Mouse (Mus musculus): ENCODE results near the gene Eif2ak4. TPM values are rescaled to one million over a fixed set of nuclear protein-coding genes. Genes with fewer than 3 reads are reported as not detected.

Eif2ak4 gene
- polyA plus RNA-seq, 1 experiment: 11.9 TPM

DNA sequence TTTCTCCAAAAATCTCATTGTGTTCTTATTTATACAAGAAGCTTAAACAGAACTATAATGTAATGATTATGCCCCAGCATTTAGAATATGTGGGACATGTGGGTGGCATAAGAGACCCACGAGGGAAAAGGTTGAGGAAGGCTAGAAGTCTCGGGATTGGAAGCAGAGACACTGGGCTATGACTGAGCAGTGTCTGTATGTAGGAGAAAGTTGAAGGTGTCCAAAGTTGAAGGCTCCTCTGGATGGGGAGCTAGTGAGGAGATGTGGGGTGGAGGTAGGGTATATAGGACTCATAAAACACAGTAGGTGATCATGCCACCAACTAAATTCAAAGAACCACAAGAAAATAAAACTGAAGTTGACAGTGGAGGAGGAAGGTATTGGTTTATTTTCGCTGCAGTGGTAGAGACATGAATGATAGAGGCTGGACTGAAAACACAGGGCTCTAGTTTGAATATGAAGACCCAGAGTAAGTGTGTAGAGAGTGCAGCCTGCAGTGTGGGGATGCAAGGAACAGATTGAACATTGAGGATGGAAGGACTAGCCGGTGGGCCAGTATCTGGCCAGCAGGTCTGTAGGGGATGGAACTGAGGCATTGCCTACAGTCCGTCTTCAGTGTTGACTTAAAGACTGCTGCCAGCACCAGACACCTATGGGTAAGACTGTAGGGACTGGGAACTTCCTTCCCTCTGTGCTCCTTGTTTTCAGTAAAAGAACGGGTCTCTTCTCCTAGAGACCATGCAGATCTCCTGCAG lies 27.4 kb downstream of the Eif2ak4 start:
- Histone ChIP-seq H3K27ac (ENCODE audit: insufficient read depth, low read length) (no peak overlapping the region), H3K4me1 (ENCODE audit: control insufficient read depth, insufficient read depth, insufficient read length) (no peaks in the 10 kb centered on the region), H3K27me3 (ENCODE audit: control insufficient read depth, insufficient read depth, low read length) (no peaks in the 10 kb centered on the region), H3K4me3 (ENCODE audit: extremely low read depth, insufficient read depth, insufficient read length) (no peak overlapping the region), H3K36me3 (ENCODE audit: control insufficient read depth, insufficient read depth, low read length) (peaks cover 33% of the 10 kb centered on the region)
- 92% methylated on average over 6 of the region's 6 CpGs for WGBS
- no peak for TF ChIP-seq CTCF (IDR thresholded peaks at IDR 0.05; ENCODE audit: extremely low read depth, insufficient read depth, insufficient read length, insufficient replicate concordance)
- no peak for TF ChIP-seq POLR2A (IDR thresholded peaks at IDR 0.05; ENCODE audit: low read depth, low read length)
- DNase-seq (ENCODE audit: low read depth in 1 of 2, low spot score in 2 of 2): no peak

GRCm38 (mm10) chr2:118418076-118418475 lies 29.7 kb downstream of the Eif2ak4 start:
- 91% methylated on average over 4 of the region's 4 CpGs for WGBS
- H3K4me3 ChIP-seq (ENCODE audit: extremely low read depth, insufficient read depth, insufficient read length): no peak overlapping the region
- no peaks in the 10 kb centered on the region for H3K27me3 ChIP-seq (ENCODE audit: control insufficient read depth, insufficient read depth, low read length)
- DNase-seq (ENCODE audit: low read depth in 1 of 2, low spot score in 2 of 2): no peak
- H3K36me3 ChIP-seq (ENCODE audit: control insufficient read depth, insufficient read depth, low read length): peaks cover 32% of the 10 kb centered on the region
- no peaks in the 10 kb centered on the region for H3K4me1 ChIP-seq (ENCODE audit: control insufficient read depth, insufficient read depth, insufficient read length)
- no peak overlapping the region for H3K27ac ChIP-seq (ENCODE audit: insufficient read depth, low read length)
- no peak for TF ChIP-seq POLR2A (IDR thresholded peaks at IDR 0.05; ENCODE audit: low read depth, low read length)
- no peak for TF ChIP-seq CTCF (IDR thresholded peaks at IDR 0.05; ENCODE audit: extremely low read depth, insufficient read depth, insufficient read length, insufficient replicate concordance)

DNA sequence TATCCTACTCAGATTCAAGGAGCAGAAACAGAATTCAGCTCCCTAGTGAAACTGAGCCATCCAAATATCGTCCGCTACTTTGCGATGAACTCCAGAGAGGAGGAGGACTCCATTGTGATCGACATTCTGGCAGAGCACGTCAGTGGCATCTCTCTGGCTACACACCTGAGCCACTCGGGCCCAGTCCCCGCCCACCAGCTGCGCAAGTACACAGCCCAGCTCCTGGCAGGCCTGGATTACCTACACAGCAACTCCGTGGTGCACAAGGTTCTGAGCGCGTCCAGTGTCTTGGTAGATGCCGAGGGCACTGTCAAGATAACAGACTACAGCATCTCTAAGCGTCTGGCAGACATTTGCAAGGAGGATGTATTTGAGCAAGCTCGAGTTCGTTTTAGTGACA lies 33.5 kb downstream of the Eif2ak4 start:
- WGBS: 94% methylated on average over 15 of the region's 15 CpGs
- DNase-seq (ENCODE audit: low read depth in 1 of 2, low spot score in 2 of 2): no peak
- no peak overlapping the region for H3K4me3 ChIP-seq (ENCODE audit: extremely low read depth, insufficient read depth, insufficient read length)
- peaks cover 28% of the 10 kb centered on the region for H3K36me3 ChIP-seq (ENCODE audit: control insufficient read depth, insufficient read depth, low read length)
- no peak overlapping the region for H3K27ac ChIP-seq (ENCODE audit: insufficient read depth, low read length)
- H3K4me1 ChIP-seq (ENCODE audit: control insufficient read depth, insufficient read depth, insufficient read length): no peaks in the 10 kb centered on the region
- TF ChIP-seq POLR2A (IDR thresholded peaks at IDR 0.05; ENCODE audit: low read depth, low read length) (no peak), CTCF (IDR thresholded peaks at IDR 0.05; ENCODE audit: extremely low read depth, insufficient read depth, insufficient read length, insufficient replicate concordance) (no peak)
- H3K27me3 ChIP-seq (ENCODE audit: control insufficient read depth, insufficient read depth, low read length): no peaks in the 10 kb centered on the region

DNA sequence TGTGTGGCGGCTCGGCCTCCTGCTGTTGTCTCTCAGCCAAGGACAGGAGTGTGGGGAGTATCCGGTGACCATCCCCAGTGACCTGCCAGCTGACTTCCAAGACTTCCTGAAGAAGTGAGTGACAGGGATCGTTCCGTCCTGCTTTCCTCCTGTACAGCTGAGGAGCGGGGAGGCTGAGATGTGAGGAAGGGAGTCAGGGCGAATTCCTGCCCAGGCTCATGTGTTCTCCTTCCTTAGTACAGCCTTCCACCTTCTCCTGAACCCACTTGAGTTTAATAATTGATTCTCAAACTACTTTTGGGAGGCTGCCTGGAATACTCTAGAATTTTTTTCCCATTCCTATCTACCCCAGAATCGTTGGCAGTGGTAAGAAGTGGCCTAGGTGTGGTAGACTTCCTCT lies 34.0 kb downstream of the Eif2ak4 start:
- Histone ChIP-seq H3K36me3 (ENCODE audit: control insufficient read depth, insufficient read depth, low read length) (peaks cover 28% of the 10 kb centered on the region), H3K4me3 (ENCODE audit: extremely low read depth, insufficient read depth, insufficient read length) (no peak overlapping the region), H3K4me1 (ENCODE audit: control insufficient read depth, insufficient read depth, insufficient read length) (no peaks in the 10 kb centered on the region), H3K27me3 (ENCODE audit: control insufficient read depth, insufficient read depth, low read length) (no peaks in the 10 kb centered on the region), H3K27ac (ENCODE audit: insufficient read depth, low read length) (no peak overlapping the region)
- no peak for DNase-seq (ENCODE audit: low read depth in 1 of 2, low spot score in 2 of 2)
- 87% methylated on average over 8 of the region's 8 CpGs for WGBS
- TF ChIP-seq POLR2A (IDR thresholded peaks at IDR 0.05; ENCODE audit: low read depth, low read length) (no peak), CTCF (IDR thresholded peaks at IDR 0.05; ENCODE audit: extremely low read depth, insufficient read depth, insufficient read length, insufficient replicate concordance) (no peak)

GRCm38 (mm10) chr2:118428296-118428695 lies 39.9 kb downstream of the Eif2ak4 start:
- H3K4me1 ChIP-seq (ENCODE audit: control insufficient read depth, insufficient read depth, insufficient read length): no peaks in the 10 kb centered on the region
- H3K4me3 ChIP-seq (ENCODE audit: extremely low read depth, insufficient read depth, insufficient read length): no peak overlapping the region
- peaks cover 20% of the 10 kb centered on the region for H3K36me3 ChIP-seq (ENCODE audit: control insufficient read depth, insufficient read depth, low read length)
- 96% methylated on average over 6 of the region's 6 CpGs for WGBS
- no peaks in the 10 kb centered on the region for H3K27me3 ChIP-seq (ENCODE audit: control insufficient read depth, insufficient read depth, low read length)
- no peak for DNase-seq (ENCODE audit: low read depth in 1 of 2, low spot score in 2 of 2)
- TF ChIP-seq POLR2A (IDR thresholded peaks at IDR 0.05; ENCODE audit: low read depth, low read length) (no peak), CTCF (IDR thresholded peaks at IDR 0.05; ENCODE audit: extremely low read depth, insufficient read depth, insufficient read length, insufficient replicate concordance) (no peak)
- no peak overlapping the region for H3K27ac ChIP-seq (ENCODE audit: insufficient read depth, low read length)

GRCm38 (mm10) chr2:118429297-118429696 lies 40.9 kb downstream of the Eif2ak4 start:
- TF ChIP-seq POLR2A (IDR thresholded peaks at IDR 0.05; ENCODE audit: low read depth, low read length) (no peak), CTCF (IDR thresholded peaks at IDR 0.05; ENCODE audit: extremely low read depth, insufficient read depth, insufficient read length, insufficient replicate concordance) (no peak)
- Histone ChIP-seq H3K4me3 (ENCODE audit: extremely low read depth, insufficient read depth, insufficient read length) (no peak overlapping the region), H3K36me3 (ENCODE audit: control insufficient read depth, insufficient read depth, low read length) (peaks cover 21% of the 10 kb centered on the region), H3K4me1 (ENCODE audit: control insufficient read depth, insufficient read depth, insufficient read length) (no peaks in the 10 kb centered on the region), H3K27me3 (ENCODE audit: control insufficient read depth, insufficient read depth, low read length) (no peaks in the 10 kb centered on the region), H3K27ac (ENCODE audit: insufficient read depth, low read length) (no peak overlapping the region)
- 56% methylated on average over 9 of the region's 9 CpGs for WGBS
- no peak for DNase-seq (ENCODE audit: low read depth in 1 of 2, low spot score in 2 of 2)

DNA sequence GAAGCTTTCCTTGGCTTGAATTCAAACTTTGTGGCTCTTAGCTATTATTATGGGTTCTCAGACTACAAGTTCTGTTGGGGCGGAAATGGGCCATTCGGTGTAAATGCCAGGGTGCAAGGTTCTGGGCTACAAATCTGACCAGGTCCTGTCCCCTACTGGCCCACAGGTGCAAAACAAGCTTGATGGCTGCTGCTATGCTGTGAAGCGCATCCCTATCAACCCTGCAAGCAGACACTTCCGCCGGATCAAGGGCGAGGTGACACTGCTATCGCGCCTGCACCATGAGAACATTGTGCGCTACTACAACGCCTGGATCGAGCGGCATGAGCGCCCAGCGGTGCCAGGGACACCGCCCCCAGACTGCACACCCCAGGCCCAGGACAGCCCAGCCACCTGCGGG lies 42.2 kb downstream of the Eif2ak4 start:
- WGBS: 93% methylated on average over 16 of the region's 16 CpGs
- Histone ChIP-seq H3K27me3 (ENCODE audit: control insufficient read depth, insufficient read depth, low read length) (no peaks in the 10 kb centered on the region), H3K4me3 (ENCODE audit: extremely low read depth, insufficient read depth, insufficient read length) (no peak overlapping the region), H3K4me1 (ENCODE audit: control insufficient read depth, insufficient read depth, insufficient read length) (no peaks in the 10 kb centered on the region), H3K27ac (ENCODE audit: insufficient read depth, low read length) (no peak overlapping the region), H3K36me3 (ENCODE audit: control insufficient read depth, insufficient read depth, low read length) (peaks cover 23% of the 10 kb centered on the region)
- TF ChIP-seq CTCF (IDR thresholded peaks at IDR 0.05; ENCODE audit: extremely low read depth, insufficient read depth, insufficient read length, insufficient replicate concordance) (no peak), POLR2A (IDR thresholded peaks at IDR 0.05; ENCODE audit: low read depth, low read length) (no peak)
- DNase-seq (ENCODE audit: low read depth in 1 of 2, low spot score in 2 of 2): no peak
